Mouse (Mus musculus) E14TG2a.4 (cell line): ENCODE measurements at regions not wholly inside any gene's neighbourhood (a gene's known extent, or its start where the extent isn't known, plus 50 kb on each side); places are given as distances from the start of the nearest gene placed in this dataset.

ENCODE experiments used
- CTCF ChIP-seq: conservative IDR thresholded peaks from 2 replicates; pipeline ENCODE4 v1.5.1; 2014; ENCODE audit warnings: low read length
- NANOG ChIP-seq: IDR thresholded peaks from 2 replicates; pipeline ENCODE4 v1.6.1; 2014; ENCODE audit warnings: borderline replicate concordance, low read length, mixed read lengths
- POU5F1 ChIP-seq: IDR thresholded peaks from 2 replicates; pipeline ENCODE4 v1.6.1; 2014; ENCODE audit warnings: low read length, borderline replicate concordance

- TF ChIP-seq CTCF (no peak), NANOG (no peak), POU5F1 (no peak)
Measured at GRCm38 (mm10) chr7:73135786-73136185, 239.5 kb upstream of the Rgma start.
